Mouse (Mus musculus) midbrain, postnatal 0 days (tissue): ENCODE data around the gene Sbpl. TPM values are rescaled to one million over a fixed set of nuclear protein-coding genes. Genes with fewer than 3 reads are reported as not detected.
A peak's percentile ranks its signal among the peaks of the same experiment; 100 is the strongest.

Experiments
- ATAC-seq: fragments of 200-750 bp; cut with Nextera tagmentation; 2 replicates; pipeline ENCODE4 v1.8.0; 2017; ENCODE audit warnings: moderate number of reproducible peaks, mild to moderate bottlenecking, moderate TSS enrichment, moderate library complexity; ENCODE audit not compliant: low FRiP score
- DNase-seq: peaks from one replicate; pipeline ENCODE4 v3.0.0-alpha.2; 2015; ENCODE audit warnings: low spot score
- H3K27ac ChIP-seq: fragments of 300-500 bp; sonication (generic); 2 replicates; pipeline ENCODE4 v1.5.1; 2014; ENCODE audit warnings: low read depth, mild to moderate bottlenecking, low read length, mixed read lengths
- H3K27me3 ChIP-seq: fragments of 300-500 bp; sonication (generic); 2 replicates; pipeline ENCODE4 v1.6.1; 2014; ENCODE audit warnings: low read length, control low read depth, mixed read lengths; ENCODE audit not compliant: insufficient read depth
- H3K36me3 ChIP-seq: fragments of 300-500 bp; sonication (generic); 2 replicates; pipeline ENCODE4 v1.6.1; 2014; ENCODE audit warnings: low read length, control low read depth, mixed read lengths; ENCODE audit not compliant: insufficient read depth
- H3K4me1 ChIP-seq: fragments of 300-500 bp; sonication (generic); 2 replicates; pipeline ENCODE4 v1.6.1; 2014; ENCODE audit warnings: mild to moderate bottlenecking, control low read depth, antibody characterized with exemption, low read length, mixed read lengths; ENCODE audit not compliant: insufficient read depth
- H3K4me2 ChIP-seq: fragments of 300-500 bp; sonication (generic); 2 replicates; pipeline ENCODE4 v1.6.1; 2014; ENCODE audit warnings: low read depth, mild to moderate bottlenecking, low read length, mixed read lengths; ENCODE audit not compliant: poor library complexity, severe bottlenecking
- H3K4me3 ChIP-seq: fragments of 300-500 bp; sonication (generic); 2 replicates; pipeline ENCODE4 v1.5.1; 2014; ENCODE audit warnings: low read depth, mild to moderate bottlenecking, low read length, moderate library complexity
- H3K9ac ChIP-seq: fragments of 300-500 bp; sonication (generic); replicated peaks from 2 replicates; pipeline ENCODE4 v1.6.1; 2014; ENCODE audit warnings: mild to moderate bottlenecking, low read length, moderate library complexity, mixed read lengths; ENCODE audit not compliant: poor library complexity, severe bottlenecking
- H3K9me3 ChIP-seq: fragments of 300-500 bp; sonication (generic); 2 replicates; pipeline ENCODE4 v1.6.1; 2016; ENCODE audit warnings: low read length, control low read depth
- CTCF ChIP-seq: IDR thresholded peaks from 2 replicates; pipeline ENCODE4 v1.5.1; 2016; ENCODE audit warnings: antibody characterized with exemption, mild to moderate bottlenecking
- WGBS: fragments of 180-500 bp; shearing (Covaris S2); extraction: QIAGEN DNeasy Blood & Tissue Kit; methylation state at CpG from one replicate; pipeline ENCODE4 v1.1.7; 2014; 5-methylcytosine and 5-hydroxymethylcytosine counted together
- polyA plus RNA-seq: library from polyadenylated mRNA; unstranded; fragments of >200 nt; fragmentation: Nextera tagmentation; extraction: Ambion mirVana; gene quantifications from 2 replicates; pipeline ENCODE4 v1.2.1, GENCODE M21; 2015
- total RNA-seq: library from RNA; depleted of rRNA; stranded (reverse); fragments of >200 nt; gene quantifications from 2 replicates; pipeline ENCODE4 v1.2.3, GENCODE M21; 2014; rRNA removed

Sbpl gene
- total RNA-seq (not detected in 2 replicates), polyA plus RNA-seq (not detected in 2 replicates)

- 66% methylated on average over 5 of the region's 5 CpGs for WGBS
- DNase-seq = no peak
These were observed at the start of gene Sbpl for GRCm38 (mm10) chr17:23955174-23955573. Gene Sbpl, minus strand, starts transcription at chr17:23955274.

GRCm38 (mm10) chr17:24004071-24004665 is 49.1 kb upstream of the Sbpl start:
- no peak for TF ChIP-seq CTCF
- no peak for ATAC-seq
- H3K4me2 ChIP-seq = no peak overlapping the region
- H3K4me1 ChIP-seq = no peaks in the 10 kb centered on the region
- no peaks in the 10 kb centered on the region for H3K9me3 ChIP-seq
- DNase-seq = no peak
- no peak overlapping the region for H3K27ac ChIP-seq
- no peak overlapping the region for H3K4me3 ChIP-seq
- H3K9ac ChIP-seq = no peak overlapping the region
- WGBS = 92% methylated on average over 14 of the region's 14 CpGs
- H3K27me3 ChIP-seq = no peaks in the 10 kb centered on the region
- H3K36me3 ChIP-seq = no peaks in the 10 kb centered on the region

More at GRCm38 (mm10) chr17:23955174-23955573, at the start of gene Sbpl:
- Histone ChIP-seq H3K36me3 (no peaks in the 10 kb centered on the region), H3K9me3 (no peaks in the 10 kb centered on the region), H3K27ac (no peak within 1 kb of the TSS), H3K4me3 (no peak within 1 kb of the TSS), H3K4me2 (no peak within 1 kb of the TSS), H3K9ac (no peak within 1 kb of the TSS), H3K27me3 (no peaks in the 10 kb centered on the region), H3K4me1 (no peaks in the 10 kb centered on the region)
- ATAC-seq = no peak
- TF ChIP-seq CTCF = no peak

- H3K4me3 ChIP-seq = no peak overlapping the region
- H3K27me3 ChIP-seq = no peaks in the 10 kb centered on the region
- no peak for TF ChIP-seq CTCF
- H3K9ac ChIP-seq = no peak overlapping the region
- whole genome bisulfite sequencing = 75% methylated on average over 5 of the region's 5 CpGs
- no peak overlapping the region for H3K27ac ChIP-seq
- H3K4me2 ChIP-seq = no peak overlapping the region
- ATAC-seq (no peak), DNase-seq (no peak)
- no peaks in the 10 kb centered on the region for H3K4me1 ChIP-seq
- H3K9me3 ChIP-seq = no peaks in the 10 kb centered on the region
- no peaks in the 10 kb centered on the region for H3K36me3 ChIP-seq
These were observed 45.3 kb upstream of the Sbpl start for GRCm38 (mm10) chr17:24000404-24000803.

DNA sequence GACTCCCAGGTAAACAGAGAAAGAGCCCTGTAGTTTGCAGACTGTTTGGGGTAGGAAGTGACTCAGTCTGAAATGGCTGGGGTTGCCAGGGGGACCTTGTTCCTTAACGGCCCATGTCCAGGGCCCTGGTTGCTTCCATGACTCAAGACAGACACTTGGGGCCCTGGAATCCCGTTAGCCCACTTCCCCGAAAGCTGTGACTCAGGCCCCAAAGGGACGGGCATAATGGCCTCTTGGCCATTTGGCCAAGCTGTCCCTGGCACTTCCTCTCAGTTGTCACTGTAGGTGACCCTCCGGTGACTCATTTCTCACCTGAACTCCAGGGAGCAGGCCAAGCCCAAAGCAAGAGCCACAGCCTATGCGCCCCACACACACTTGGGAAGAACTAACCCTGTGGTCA is 43.3 kb upstream of the Sbpl start:
- H3K36me3 ChIP-seq = no peaks in the 10 kb centered on the region
- no peak for ATAC-seq
- H3K9me3 ChIP-seq = no peaks in the 10 kb centered on the region
- DNase-seq = no peak
- H3K4me2 ChIP-seq = no peak overlapping the region
- H3K9ac ChIP-seq = no peak overlapping the region
- TF ChIP-seq CTCF = no peak
- no peak overlapping the region for H3K4me3 ChIP-seq
- no peaks in the 10 kb centered on the region for H3K4me1 ChIP-seq
- H3K27me3 ChIP-seq = no peaks in the 10 kb centered on the region
- 80% methylated on average over 6 of the region's 6 CpGs for whole genome bisulfite sequencing
- no peak overlapping the region for H3K27ac ChIP-seq

- Histone ChIP-seq H3K27ac (no peak within 1 kb of the TSS), H3K9me3 (no peaks in the 10 kb centered on the region), H3K27me3 (no peaks in the 10 kb centered on the region), H3K4me3 (no peak within 1 kb of the TSS), H3K4me2 (no peak within 1 kb of the TSS), H3K9ac (no peak within 1 kb of the TSS), H3K4me1 (no peaks in the 10 kb centered on the region), H3K36me3 (no peaks in the 10 kb centered on the region)
- WGBS = 49% methylated on average over 2 of the region's 2 CpGs
- ATAC-seq = no peak
- no peak for TF ChIP-seq CTCF
- no peak for DNase-seq
These were observed 42.8 kb upstream of the Sbpl start, which contains the start of gene Prss22 for GRCm38 (mm10) chr17:23997901-23998300. Gene Prss22, minus strand, starts transcription at chr17:23998100.

DNA sequence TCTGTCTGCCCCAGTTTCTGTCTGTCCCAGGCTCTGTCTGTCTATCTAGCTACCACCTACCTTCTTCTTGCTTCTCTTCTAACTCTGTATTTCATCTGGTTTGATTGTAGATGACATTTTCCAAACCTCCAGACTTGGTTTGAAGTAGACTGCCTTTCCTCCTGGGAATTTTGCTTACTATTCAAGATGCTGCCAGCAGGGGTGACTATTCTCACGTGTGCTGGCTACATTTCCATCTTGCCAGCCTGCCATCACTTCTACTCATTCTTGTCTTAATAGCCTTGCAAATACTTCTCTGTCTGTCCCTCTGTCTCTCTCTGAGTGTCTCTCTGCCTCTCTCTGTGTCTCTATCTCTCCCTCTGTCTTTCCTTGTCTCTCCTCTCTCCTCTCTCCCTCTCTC is 40.3 kb upstream of the Sbpl start:
- ATAC-seq (no peak), DNase-seq (no peak)
- H3K36me3 ChIP-seq = no peaks in the 10 kb centered on the region
- no peak overlapping the region for H3K4me2 ChIP-seq
- no peaks in the 10 kb centered on the region for H3K27me3 ChIP-seq
- no peak overlapping the region for H3K27ac ChIP-seq
- H3K4me1 ChIP-seq = no peaks in the 10 kb centered on the region
- 4% methylated on average over 1 of the region's 1 CpGs for WGBS
- no peak overlapping the region for H3K4me3 ChIP-seq
- no peak overlapping the region for H3K9ac ChIP-seq
- no peaks in the 10 kb centered on the region for H3K9me3 ChIP-seq
- peak; percentile 16; the same call in 1 of the 2 replicates for TF ChIP-seq CTCF
